Mouse (Mus musculus) bone marrow, adult 2 months (tissue): Measurements from ENCODE around the gene Ptgfrn.

Source experiments
- CTCF ChIP-seq: fragments of 200-500 bp; IDR thresholded peaks from 2 replicates; pipeline ENCODE4 v1.5.1; 2011; ENCODE audit warnings: low read length, control low read depth; ENCODE audit not compliant: control insufficient read depth, insufficient read depth
- POLR2A ChIP-seq: fragments of 200-500 bp; IDR thresholded peaks from 2 replicates; pipeline ENCODE4 v1.6.1; 2011; ENCODE audit warnings: low read depth, mild to moderate bottlenecking, control low read depth, low read length, borderline replicate concordance; ENCODE audit not compliant: control insufficient read depth

DNA sequence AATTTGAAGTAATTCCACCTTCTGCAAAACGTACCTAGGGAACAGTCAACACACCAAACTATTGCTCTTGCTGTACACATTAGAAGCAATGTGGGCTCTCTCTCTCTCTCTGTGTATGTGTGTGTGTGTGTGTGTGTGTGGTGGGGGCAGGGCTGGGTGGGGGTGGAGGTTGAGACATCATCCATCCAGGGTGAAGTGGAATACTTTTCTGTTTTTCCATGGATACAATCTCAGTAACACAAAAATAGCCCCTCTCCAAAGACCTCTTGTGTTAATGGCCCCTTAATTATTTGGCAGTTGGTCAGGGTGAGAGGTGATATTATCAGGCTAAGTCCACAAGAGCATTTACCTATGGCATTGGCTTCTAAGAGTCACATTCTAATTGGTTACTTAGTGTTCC is 83.3 kb downstream of the Ptgfrn start:
- no peak for TF ChIP-seq POLR2A
- TF ChIP-seq CTCF = no peak
